Mouse (Mus musculus): ENCODE data around the gene Hnf4a. TPM values are rescaled to one million over a fixed set of nuclear protein-coding genes. Genes with fewer than 3 reads are reported as not detected.
"Not testable (repeated sequence)": the region's sequence is repeated elsewhere in the genome, so short reads cannot be mapped to it uniquely, and the experiment has no call there.

Hnf4a gene
- total RNA-seq, 2 experiments from 2014 or later, result not detected

DNA sequence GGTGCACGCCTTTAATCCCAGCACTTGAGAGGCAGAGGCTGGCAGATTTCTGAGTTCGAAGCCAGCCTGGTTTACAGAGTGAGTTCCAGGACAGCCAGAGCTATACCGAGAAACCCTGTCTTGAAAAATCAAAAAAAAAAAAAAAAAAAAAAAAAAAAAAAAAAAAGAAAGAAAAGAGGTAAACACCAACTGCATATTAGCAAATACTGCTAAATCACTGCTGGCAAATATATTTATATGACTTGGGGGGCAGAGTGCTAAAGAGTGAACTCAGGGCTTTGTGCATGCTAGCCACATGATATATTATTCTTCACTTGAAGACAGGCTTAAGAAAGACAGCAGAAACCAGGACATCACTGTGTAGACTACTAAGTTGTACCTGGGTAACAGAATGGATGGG, 114.8 kb downstream of the Hnf4a start:
- DNase-seq, result not testable (repeated sequence)

Other genes starting within 250 kb of the Hnf4a start
- 100 to 1,000 TPM; 393 to 402 TPM for gene Jph2, start 108.8 kb upstream of the Hnf4a start, total RNA-seq (2021)
- gene Oser1, start 82.1 kb upstream of the Hnf4a start, total RNA-seq (2021), result 10 to 100 TPM; 17.5 to 30.0 TPM
- gene Gdap1l1, start 68.3 kb upstream of the Hnf4a start, total RNA-seq (2021), result not detected
- gene Fitm2, start 34.2 kb upstream of the Hnf4a start, total RNA-seq (2021), result 100 to 1,000 TPM; 203 to 216 TPM
- gene R3hdml, start 14.5 kb upstream of the Hnf4a start, total RNA-seq (2021), result not detected
- 10 to 100 TPM; 12.0 to 16.8 TPM for gene Ttpal, start 95.5 kb downstream of the Hnf4a start, total RNA-seq (2021)
- gene Serinc3, start 138.3 kb downstream of the Hnf4a start, total RNA-seq (2021), result 100 to 1,000 TPM; 284 to 364 TPM
- gene Pkig, start 151.6 kb downstream of the Hnf4a start, total RNA-seq (2021), result 100 to 1,000 TPM; 219 to 232 TPM
- gene Ada, start 243.4 kb downstream of the Hnf4a start, total RNA-seq (2021), result 1 to 10 TPM; 1.1 to 1.3 TPM